Mouse (Mus musculus): ENCODE measurements around the gene Tmem234. TPM values are rescaled to one million over a fixed set of nuclear protein-coding genes. Genes with fewer than 3 reads are reported as not detected.

Tmem234 gene
- polyA plus RNA-seq, 1 experiment from 2014 or later = 191 TPM

- H3K36me3 ChIP-seq (ENCODE audit: control insufficient read depth, insufficient read depth, low read length) = 0 out of 2 replicates have a peak, but pooled peaks cover 3% of the 10 kb centered on the region
- peaks cover 20% of the 10 kb centered on the region for H3K4me1 ChIP-seq (ENCODE audit: control insufficient read depth, insufficient read depth, low read length)
- H3K4me2 ChIP-seq (ENCODE audit: low read depth, low read length) = peak overlapping the region; percentile 92
- H3K27me3 ChIP-seq (ENCODE audit: control insufficient read depth, insufficient read depth, low read length) = no peaks in the 10 kb centered on the region
- peak overlapping the region; percentile 88 for H3K9ac ChIP-seq (replicated peaks; ENCODE audit: low read depth, low read length)
- WGBS = 97% methylated on average over 5 of the region's 5 CpGs
- H3K4me3 ChIP-seq (ENCODE audit: low read depth, low read length) = peak overlapping the region; percentile 66
- peak overlapping the region; percentile 91 for H3K27ac ChIP-seq (ENCODE audit: low read depth, low read length)
- ATAC-seq (ENCODE audit: low read depth) = no peak
- H3K9me3 ChIP-seq (ENCODE audit: control insufficient read depth, low read length) = no peaks in the 10 kb centered on the region
Measured at GRCm38 (mm10) chr4:129618031-129618430, 17.6 kb downstream of the Tmem234 start.

GRCm38 (mm10) chr4:129618786-129619691, 18.6 kb downstream of the Tmem234 start, which contains the start of gene Iqcc:
Gene Iqcc, minus strand, starts transcription at chr4:129619099.
- WGBS = 4% methylated on average over 43 of the region's 44 CpGs
- Histone ChIP-seq H3K4me3 (ENCODE audit: low read depth, low read length) (peak within 1 kb of the TSS; percentile 66), H3K27me3 (ENCODE audit: control insufficient read depth, insufficient read depth, low read length) (no peaks in the 10 kb centered on the region), H3K4me2 (ENCODE audit: low read depth, low read length) (peak within 1 kb of the TSS; percentile 92), H3K9me3 (ENCODE audit: control insufficient read depth, low read length) (no peaks in the 10 kb centered on the region), H3K9ac (replicated peaks; ENCODE audit: low read depth, low read length) (peak within 1 kb of the TSS; percentile 88), H3K36me3 (ENCODE audit: control insufficient read depth, insufficient read depth, low read length) (0 out of 2 replicates have a peak, but pooled peaks cover 3% of the 10 kb centered on the region), H3K4me1 (ENCODE audit: control insufficient read depth, insufficient read depth, low read length) (peaks cover 23% of the 10 kb centered on the region), H3K27ac (ENCODE audit: low read depth, low read length) (peak within 1 kb of the TSS; percentile 91)
- ATAC-seq (ENCODE audit: low read depth) = peak; percentile 92

- Histone ChIP-seq H3K9ac (replicated peaks; ENCODE audit: low read depth, low read length) (no peak overlapping the region), H3K27ac (ENCODE audit: low read depth, low read length) (no peak overlapping the region), H3K36me3 (ENCODE audit: control insufficient read depth, insufficient read depth, low read length) (0 out of 2 replicates have a peak, but pooled peaks cover 3% of the 10 kb centered on the region), H3K4me1 (ENCODE audit: control insufficient read depth, insufficient read depth, low read length) (peaks cover 36% of the 10 kb centered on the region), H3K27me3 (ENCODE audit: control insufficient read depth, insufficient read depth, low read length) (no peaks in the 10 kb centered on the region), H3K9me3 (ENCODE audit: control insufficient read depth, low read length) (no peaks in the 10 kb centered on the region), H3K4me3 (ENCODE audit: low read depth, low read length) (no peak overlapping the region), H3K4me2 (ENCODE audit: low read depth, low read length) (no peak overlapping the region)
- no peak for ATAC-seq (ENCODE audit: low read depth)
- WGBS = 87% methylated on average over 11 of the region's 11 CpGs
Measured at GRCm38 (mm10) chr4:129620419-129621282, 20.2 kb downstream of the Tmem234 start.

- Histone ChIP-seq H3K27ac (ENCODE audit: low read depth, low read length) (no peak overlapping the region), H3K4me1 (ENCODE audit: control insufficient read depth, insufficient read depth, low read length) (peaks cover 36% of the 10 kb centered on the region), H3K4me3 (ENCODE audit: low read depth, low read length) (no peak overlapping the region), H3K9ac (replicated peaks; ENCODE audit: low read depth, low read length) (no peak overlapping the region), H3K27me3 (ENCODE audit: control insufficient read depth, insufficient read depth, low read length) (no peaks in the 10 kb centered on the region), H3K9me3 (ENCODE audit: control insufficient read depth, low read length) (no peaks in the 10 kb centered on the region), H3K4me2 (ENCODE audit: low read depth, low read length) (no peak overlapping the region), H3K36me3 (ENCODE audit: control insufficient read depth, insufficient read depth, low read length) (peaks cover 3% of the 10 kb centered on the region; the same call in 1 of the 2 replicates)
- no peak for ATAC-seq (ENCODE audit: low read depth)
- WGBS = 89% methylated on average over 8 of the region's 8 CpGs
Measured at GRCm38 (mm10) chr4:129621283-129621841, 20.9 kb downstream of the Tmem234 start.

GRCm38 (mm10) chr4:129622120-129622802, 21.8 kb downstream of the Tmem234 start:
- ATAC-seq (ENCODE audit: low read depth) = no peak
- peak overlapping the region; percentile 59; the same call in 1 of the 2 replicates for H3K4me3 ChIP-seq (ENCODE audit: low read depth, low read length)
- peaks cover 3% of the 10 kb centered on the region for H3K36me3 ChIP-seq (ENCODE audit: control insufficient read depth, insufficient read depth, low read length)
- H3K4me1 ChIP-seq (ENCODE audit: control insufficient read depth, insufficient read depth, low read length) = peaks cover 36% of the 10 kb centered on the region
- H3K27me3 ChIP-seq (ENCODE audit: control insufficient read depth, insufficient read depth, low read length) = no peaks in the 10 kb centered on the region
- 85% methylated on average over 11 of the region's 11 CpGs for WGBS
- peak overlapping the region; percentile 86 for H3K4me2 ChIP-seq (ENCODE audit: low read depth, low read length)
- H3K9ac ChIP-seq (replicated peaks; ENCODE audit: low read depth, low read length) = peak overlapping the region; percentile 81; the same call in 1 of the 2 replicates
- no peak overlapping the region; the same call in 1 of the 2 replicates for H3K27ac ChIP-seq (ENCODE audit: low read depth, low read length)
- H3K9me3 ChIP-seq (ENCODE audit: control insufficient read depth, low read length) = no peaks in the 10 kb centered on the region

- peak overlapping the region; percentile 86 for H3K4me2 ChIP-seq (ENCODE audit: low read depth, low read length)
- H3K9me3 ChIP-seq (ENCODE audit: control insufficient read depth, low read length) = no peaks in the 10 kb centered on the region
- WGBS = 16% methylated on average over 8 of the region's 8 CpGs
- H3K9ac ChIP-seq (replicated peaks; ENCODE audit: low read depth, low read length) = peak overlapping the region; percentile 81
- peaks cover 10% of the 10 kb centered on the region for H3K36me3 ChIP-seq (ENCODE audit: control insufficient read depth, insufficient read depth, low read length)
- no peak for ATAC-seq (ENCODE audit: low read depth)
- H3K4me1 ChIP-seq (ENCODE audit: control insufficient read depth, insufficient read depth, low read length) = peaks cover 33% of the 10 kb centered on the region
- H3K4me3 ChIP-seq (ENCODE audit: low read depth, low read length) = peak overlapping the region; percentile 59
- H3K27me3 ChIP-seq (ENCODE audit: control insufficient read depth, insufficient read depth, low read length) = no peaks in the 10 kb centered on the region
- peak overlapping the region; percentile 96 for H3K27ac ChIP-seq (ENCODE audit: low read depth, low read length)
Measured at GRCm38 (mm10) chr4:129622803-129623535, 22.5 kb downstream of the Tmem234 start.

- Histone ChIP-seq H3K4me2 (ENCODE audit: low read depth, low read length) (peak within 1 kb of the TSS; percentile 86), H3K36me3 (ENCODE audit: control insufficient read depth, insufficient read depth, low read length) (peaks cover 17% of the 10 kb centered on the region), H3K9me3 (ENCODE audit: control insufficient read depth, low read length) (no peaks in the 10 kb centered on the region), H3K4me3 (ENCODE audit: low read depth, low read length) (peak within 1 kb of the TSS; percentile 59), H3K9ac (replicated peaks; ENCODE audit: low read depth, low read length) (peak within 1 kb of the TSS; percentile 81), H3K27ac (ENCODE audit: low read depth, low read length) (peak within 1 kb of the TSS; percentile 96), H3K27me3 (ENCODE audit: control insufficient read depth, insufficient read depth, low read length) (no peaks in the 10 kb centered on the region), H3K4me1 (ENCODE audit: control insufficient read depth, insufficient read depth, low read length) (peaks cover 28% of the 10 kb centered on the region)
- WGBS = under 1% methylated on average over 10 of the region's 10 CpGs
- ATAC-seq (ENCODE audit: low read depth) = peak; percentile 14; the same call in 1 of the 2 replicates
Measured at GRCm38 (mm10) chr4:129623681-129624091, 23.2 kb downstream of the Tmem234 start, which contains the start of gene Ccdc28b. Gene Ccdc28b, minus strand, starts transcription at chr4:129623947.
